Mouse (Mus musculus) hindbrain, embryonic 14.5 days (tissue): Measurements from ENCODE around the gene Pagr1b. TPM values are rescaled to one million over a fixed set of nuclear protein-coding genes. Genes with fewer than 3 reads are reported as not detected.

Experiments
- ATAC-seq: fragments of 200-750 bp; cut with Nextera tagmentation; 2 replicates; pipeline ENCODE4 v1.8.0; 2017; ENCODE audit warnings: moderate number of reproducible peaks, mild to moderate bottlenecking, moderate TSS enrichment, moderate library complexity; ENCODE audit not compliant: low FRiP score
- DNase-seq: peaks from one replicate; pipeline ENCODE4 v3.0.0-alpha.2; 2015; ENCODE audit warnings: low spot score
- H3K27ac ChIP-seq: fragments of 300-500 bp; sonication (generic); 2 replicates; pipeline ENCODE4 v1.5.1; 2014; ENCODE audit warnings: mild to moderate bottlenecking, moderate library complexity
- H3K27me3 ChIP-seq: fragments of 300-500 bp; sonication (generic); 2 replicates; pipeline ENCODE4 v1.6.1; 2014; ENCODE audit warnings: mild to moderate bottlenecking, low read length, mixed read lengths; ENCODE audit not compliant: control insufficient read depth, insufficient read depth
- H3K36me3 ChIP-seq: fragments of 300-500 bp; sonication (generic); replicated peaks from 2 replicates; pipeline ENCODE4 v1.6.1; 2014; ENCODE audit not compliant: control insufficient read depth, insufficient read depth
- H3K4me1 ChIP-seq: fragments of 300-500 bp; sonication (generic); replicated peaks from 2 replicates; pipeline ENCODE4 v1.6.1; 2014; ENCODE audit warnings: antibody characterized with exemption, low read length, mixed read lengths; ENCODE audit not compliant: control insufficient read depth, insufficient read depth
- H3K4me2 ChIP-seq: fragments of 300-500 bp; sonication (generic); replicated peaks from 2 replicates; pipeline ENCODE4 v1.6.1; 2014; ENCODE audit warnings: mild to moderate bottlenecking, moderate library complexity
- H3K4me3 ChIP-seq: fragments of 300-500 bp; sonication (generic); replicated peaks from 2 replicates; pipeline ENCODE4 v1.5.1; 2014; ENCODE audit warnings: mild to moderate bottlenecking, low read length
- H3K9ac ChIP-seq: fragments of 300-500 bp; sonication (generic); 2 replicates; pipeline ENCODE4 v1.6.1; 2014
- H3K9me3 ChIP-seq: fragments of 300-500 bp; sonication (generic); 2 replicates; pipeline ENCODE4 v1.6.1; 2016; ENCODE audit warnings: low read length; ENCODE audit not compliant: control insufficient read depth
- WGBS: fragments of 180-500 bp; shearing (Covaris S2); extraction: QIAGEN DNeasy Blood & Tissue Kit; methylation state at CpG from one replicate; pipeline ENCODE4 v1.1.7; 2014; 5-methylcytosine and 5-hydroxymethylcytosine counted together
- polyA plus RNA-seq: library from polyadenylated mRNA; unstranded; fragments of >200 nt; fragmentation: Nextera tagmentation; extraction: Ambion mirVana; gene quantifications from 2 replicates; pipeline ENCODE4 v1.2.1, GENCODE M21; 2014

Pagr1b gene
- polyA plus RNA-seq, 1 experiment from 2014 or later: 0.70 TPM

- peak overlapping the region; percentile 92 for H3K4me3 ChIP-seq
- DNase-seq (peak; percentile 43), ATAC-seq (peak; percentile 7)
- peaks cover 39% of the 10 kb centered on the region for H3K4me1 ChIP-seq
- WGBS: 0% methylated on average over 18 of the region's 48 CpGs
- no peaks in the 10 kb centered on the region for H3K9me3 ChIP-seq
- H3K27me3 ChIP-seq: no peaks in the 10 kb centered on the region
- H3K36me3 ChIP-seq: peaks cover 32% of the 10 kb centered on the region
- H3K4me2 ChIP-seq: peak overlapping the region; percentile 90
- peak overlapping the region; percentile 99 for H3K9ac ChIP-seq
- H3K27ac ChIP-seq: peak overlapping the region; percentile 100
These were observed 9.9 kb upstream of the Pagr1b start for GRCm38 (mm10) chr7:127026161-127026600.

- H3K9me3 ChIP-seq: no peaks in the 10 kb centered on the region
- H3K4me1 ChIP-seq: peaks cover 44% of the 10 kb centered on the region
- WGBS: under 1% methylated on average over 23 of the region's 65 CpGs
- ATAC-seq (no peak), DNase-seq (no peak)
- H3K9ac ChIP-seq: peak overlapping the region; percentile 99
- H3K4me2 ChIP-seq: peak overlapping the region; percentile 90
- H3K27ac ChIP-seq: peak overlapping the region; percentile 100
- peak overlapping the region; percentile 92 for H3K4me3 ChIP-seq
- H3K27me3 ChIP-seq: no peaks in the 10 kb centered on the region
- H3K36me3 ChIP-seq: peaks cover 32% of the 10 kb centered on the region
These were observed 9.4 kb upstream of the Pagr1b start for GRCm38 (mm10) chr7:127025556-127026160.

- peak overlapping the region; percentile 90 for H3K4me2 ChIP-seq
- H3K36me3 ChIP-seq: peaks cover 32% of the 10 kb centered on the region
- ATAC-seq (peak; percentile 21; the same call in 1 of the 2 replicates), DNase-seq (peak; percentile 74)
- H3K9ac ChIP-seq: peak overlapping the region; percentile 99
- H3K4me3 ChIP-seq: peak overlapping the region; percentile 92
- no peaks in the 10 kb centered on the region for H3K27me3 ChIP-seq
- no peaks in the 10 kb centered on the region for H3K9me3 ChIP-seq
- H3K27ac ChIP-seq: peak overlapping the region; percentile 100
- peaks cover 51% of the 10 kb centered on the region for H3K4me1 ChIP-seq
- WGBS: 1% methylated on average over 30 of the region's 30 CpGs
These were observed 8.7 kb upstream of the Pagr1b start for GRCm38 (mm10) chr7:127024755-127025555.

GRCm38 (mm10) chr7:127023896-127024690, 7.8 kb upstream of the Pagr1b start:
- H3K27me3 ChIP-seq: no peaks in the 10 kb centered on the region
- peak overlapping the region; percentile 90 for H3K4me2 ChIP-seq
- peaks cover 55% of the 10 kb centered on the region for H3K4me1 ChIP-seq
- DNase-seq (no peak), ATAC-seq (no peak)
- 23% methylated on average over 19 of the region's 19 CpGs for WGBS
- H3K4me3 ChIP-seq: peak overlapping the region; percentile 92
- peak overlapping the region; percentile 99 for H3K9ac ChIP-seq
- no peaks in the 10 kb centered on the region for H3K9me3 ChIP-seq
- peak overlapping the region; percentile 100 for H3K27ac ChIP-seq
- peaks cover 32% of the 10 kb centered on the region for H3K36me3 ChIP-seq

GRCm38 (mm10) chr7:127023272-127023691, 7.0 kb upstream of the Pagr1b start:
- Histone ChIP-seq H3K36me3 (peaks cover 32% of the 10 kb centered on the region), H3K4me1 (peaks cover 55% of the 10 kb centered on the region), H3K27ac (no peak overlapping the region), H3K9me3 (no peaks in the 10 kb centered on the region), H3K27me3 (no peaks in the 10 kb centered on the region), H3K9ac (peak overlapping the region; percentile 99), H3K4me2 (peak overlapping the region; percentile 90), H3K4me3 (peak overlapping the region; percentile 92)
- no peak for ATAC-seq
- WGBS: 71% methylated on average over 13 of the region's 13 CpGs
- no peak for DNase-seq

- WGBS: 74% methylated on average over 7 of the region's 7 CpGs
- Histone ChIP-seq H3K9ac (peak overlapping the region; percentile 99), H3K27me3 (no peaks in the 10 kb centered on the region), H3K36me3 (peaks cover 32% of the 10 kb centered on the region), H3K4me3 (peak overlapping the region; percentile 92; the same call in 1 of the 2 replicates), H3K9me3 (no peaks in the 10 kb centered on the region), H3K27ac (no peak overlapping the region), H3K4me2 (peak overlapping the region; percentile 90), H3K4me1 (peaks cover 51% of the 10 kb centered on the region)
- DNase-seq (no peak), ATAC-seq (no peak)
These were observed 6.4 kb upstream of the Pagr1b start for GRCm38 (mm10) chr7:127022528-127023271.

GRCm38 (mm10) chr7:127021563-127022527, 5.6 kb upstream of the Pagr1b start:
- no peaks in the 10 kb centered on the region for H3K9me3 ChIP-seq
- peaks cover 32% of the 10 kb centered on the region for H3K36me3 ChIP-seq
- peak overlapping the region; percentile 84 for H3K4me2 ChIP-seq
- no peak for ATAC-seq
- H3K9ac ChIP-seq: peak overlapping the region; percentile 82
- H3K27me3 ChIP-seq: no peaks in the 10 kb centered on the region
- DNase-seq: no peak
- peak overlapping the region; percentile 81 for H3K27ac ChIP-seq
- WGBS: 47% methylated on average over 5 of the region's 5 CpGs
- peaks cover 52% of the 10 kb centered on the region for H3K4me1 ChIP-seq
- H3K4me3 ChIP-seq: peak overlapping the region; percentile 51; the same call in 1 of the 2 replicates
